Mouse (Mus musculus): Measurements from ENCODE around the gene Atp5d. TPM values are rescaled to one million over a fixed set of nuclear protein-coding genes. Genes with fewer than 3 reads are reported as not detected.
A peak's percentile ranks its signal among the peaks of the same experiment; 100 is the strongest.

Gene Atp5d
- total RNA-seq, 2 experiments from 2014 or later, result 342 to 379 TPM

DNA sequence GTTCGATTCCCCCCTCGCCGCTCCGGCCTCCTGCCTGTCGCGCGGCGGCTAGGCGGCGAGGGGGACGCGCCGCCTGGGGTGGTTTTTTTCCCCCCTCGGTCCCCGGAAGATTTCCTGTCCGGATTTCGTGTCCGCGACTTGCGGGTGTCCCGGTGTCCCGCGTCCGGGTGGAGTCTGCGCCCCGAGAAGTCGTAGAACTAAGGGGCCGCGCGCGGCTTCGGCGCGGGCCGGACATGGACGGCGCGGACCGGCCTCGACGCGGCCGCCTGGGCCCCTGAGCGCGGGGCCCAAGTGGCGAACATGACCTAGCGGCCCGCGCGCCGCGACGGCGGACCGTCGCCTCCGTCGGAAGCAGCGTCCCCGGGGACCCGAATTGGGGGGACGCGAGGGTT lies 22.5 kb upstream of the Atp5d start:
- intact Hi-C loops (cut with DNase I), result loop anchor here (5.0 kb wide), 2 partner anchors 64 to 129 kb away; partner anchors contain the start of gene Cnn2
- DNase-seq (ENCODE audit: extremely low spot score in 1 of 2, low spot score in 2 of 2), result no peak

DNA sequence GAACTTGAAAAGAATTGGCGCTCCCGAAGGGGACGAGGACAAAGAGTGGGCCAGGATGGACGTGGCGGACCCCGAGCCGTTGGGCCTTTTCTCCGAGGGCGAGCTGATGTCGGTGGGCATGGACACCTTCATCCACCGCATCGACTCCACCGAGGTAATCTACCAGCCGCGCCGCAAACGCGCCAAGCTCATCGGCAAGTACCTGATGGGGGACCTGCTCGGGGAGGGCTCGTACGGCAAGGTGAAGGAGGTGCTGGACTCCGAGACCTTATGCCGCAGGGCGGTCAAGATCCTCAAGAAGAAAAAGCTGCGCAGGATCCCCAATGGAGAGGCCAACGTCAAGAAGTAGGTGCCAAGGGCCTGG lies 21.9 kb upstream of the Atp5d start:
- intact Hi-C loops (cut with DNase I), result loop anchor here (5.0 kb wide), 2 partner anchors 64 to 129 kb away; partner anchors contain the start of gene Cnn2
- no peak for DNase-seq (ENCODE audit: extremely low spot score in 1 of 2, low spot score in 2 of 2)

DNA sequence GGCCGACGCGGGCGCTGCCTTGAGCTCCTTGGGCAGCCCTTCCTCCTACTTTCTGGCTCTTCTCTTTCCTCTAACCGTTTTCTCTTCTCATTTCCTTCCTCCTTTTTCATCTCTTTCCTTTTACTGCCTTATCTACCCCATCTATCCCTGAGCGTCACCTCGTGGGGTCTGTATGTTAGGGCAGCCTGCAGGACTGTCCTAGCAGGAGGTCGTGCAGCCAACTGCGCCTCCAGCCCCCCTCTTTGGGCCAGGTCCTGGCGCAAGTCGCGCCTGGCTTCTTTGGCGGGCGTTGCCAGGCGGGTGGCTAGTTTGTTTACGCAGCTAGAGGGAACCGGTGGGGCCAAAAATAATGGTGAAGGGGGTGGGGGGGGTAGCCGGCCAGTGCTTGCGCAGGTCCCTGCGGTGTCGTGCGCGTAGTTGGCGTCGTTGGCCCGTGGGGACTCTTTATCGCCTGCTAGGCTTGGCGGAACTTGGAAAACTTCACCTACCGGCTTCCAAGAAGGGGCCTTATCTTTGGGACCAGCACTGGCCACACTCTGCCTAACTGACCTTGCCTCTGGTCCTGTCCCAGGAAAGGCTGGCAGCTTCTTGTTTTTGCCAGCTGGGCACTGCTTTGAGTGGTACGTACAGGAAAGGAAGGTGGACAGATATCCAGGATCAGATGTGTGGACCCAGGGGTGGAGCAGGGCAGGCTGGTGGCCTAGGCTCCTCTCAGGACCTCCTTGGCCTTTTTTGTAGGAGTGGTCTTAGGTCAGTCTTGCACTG lies 21.3 kb upstream of the Atp5d start:
- intact Hi-C loops (cut with DNase I), result loop anchor here (5.0 kb wide), 2 partner anchors 65 to 130 kb away; partner anchors contain the start of gene Cnn2
- no peak for DNase-seq (ENCODE audit: extremely low spot score in 1 of 2, low spot score in 2 of 2)

DNA sequence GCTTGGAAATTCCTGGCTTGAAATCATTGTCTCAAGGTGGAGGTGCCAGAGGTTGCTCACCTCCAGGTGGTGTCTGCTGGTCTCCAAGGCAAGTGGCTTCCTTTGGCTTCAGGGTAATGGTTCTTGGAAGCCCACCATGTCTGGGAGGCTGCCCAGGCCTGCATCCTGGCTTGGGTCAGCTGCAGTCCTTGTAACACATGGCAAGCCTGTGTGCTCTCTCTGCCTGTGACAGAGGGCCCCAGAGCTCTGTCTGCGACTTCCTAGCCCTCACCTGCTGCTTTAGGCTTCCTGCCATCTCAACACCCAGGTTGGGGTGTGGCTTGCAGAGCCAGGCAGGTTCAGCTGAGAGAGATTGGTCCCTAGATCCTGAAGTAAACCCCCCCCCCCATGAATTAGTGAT lies 20.7 kb upstream of the Atp5d start:
- intact Hi-C loops (cut with DNase I), result loop anchor here (5.0 kb wide), 2 partner anchors 65 to 130 kb away; partner anchors contain the start of gene Cnn2
- DNase-seq (ENCODE audit: extremely low spot score in 1 of 2, low spot score in 2 of 2), result peak in 1 of 2 experiments; percentile 27

DNA sequence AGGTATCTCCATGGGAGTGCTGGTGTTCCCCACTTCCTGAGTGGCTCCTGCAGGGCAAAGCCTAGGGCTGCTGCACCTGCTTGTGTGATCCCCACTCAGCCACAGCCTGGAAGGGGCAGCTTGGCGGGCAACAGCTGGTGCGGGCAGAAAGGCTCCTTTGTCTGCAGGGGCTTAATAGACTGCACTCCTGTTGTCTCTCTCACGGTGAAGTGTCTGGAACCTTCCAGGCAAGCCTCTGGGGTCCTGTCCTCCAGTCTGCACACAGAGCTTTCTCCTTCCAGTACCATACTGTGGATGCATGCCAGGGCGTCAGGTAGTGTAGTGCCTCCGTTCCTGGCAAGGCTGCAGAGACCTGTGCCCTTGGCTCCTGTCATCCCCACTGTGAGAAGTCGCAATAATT lies 19.9 kb upstream of the Atp5d start:
- DNase-seq (ENCODE audit: extremely low spot score in 1 of 2, low spot score in 2 of 2), result peak in 1 of 2 experiments; percentile 37
- intact Hi-C loops (cut with DNase I), result loop anchor here (5.0 kb wide), 2 partner anchors 66 to 131 kb away; partner anchors contain the start of gene Cnn2

DNA sequence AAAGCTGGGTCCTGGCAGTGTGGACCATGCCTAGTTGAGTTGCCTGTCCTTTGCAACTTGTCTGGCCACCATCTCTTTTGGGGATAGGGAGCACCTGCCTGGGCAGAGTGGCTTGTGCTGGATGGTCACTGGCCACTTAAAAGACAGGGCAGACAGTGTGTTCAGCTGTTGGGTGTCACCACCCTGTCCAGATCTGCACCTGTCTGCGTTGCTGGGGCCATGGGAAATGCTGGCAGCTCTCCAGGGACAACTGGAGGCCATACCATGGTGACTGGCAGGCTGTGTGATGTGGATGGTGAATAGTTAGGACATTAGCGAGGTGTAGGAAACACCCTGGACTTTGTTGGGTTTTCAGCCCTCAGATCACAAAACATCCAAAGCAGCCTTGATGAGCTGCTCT lies 18.3 kb upstream of the Atp5d start:
- DNase-seq (ENCODE audit: extremely low spot score in 1 of 2, low spot score in 2 of 2), result peak in 1 of 2 experiments; percentile 27
- intact Hi-C loops (cut with DNase I), result no loop called here

DNA sequence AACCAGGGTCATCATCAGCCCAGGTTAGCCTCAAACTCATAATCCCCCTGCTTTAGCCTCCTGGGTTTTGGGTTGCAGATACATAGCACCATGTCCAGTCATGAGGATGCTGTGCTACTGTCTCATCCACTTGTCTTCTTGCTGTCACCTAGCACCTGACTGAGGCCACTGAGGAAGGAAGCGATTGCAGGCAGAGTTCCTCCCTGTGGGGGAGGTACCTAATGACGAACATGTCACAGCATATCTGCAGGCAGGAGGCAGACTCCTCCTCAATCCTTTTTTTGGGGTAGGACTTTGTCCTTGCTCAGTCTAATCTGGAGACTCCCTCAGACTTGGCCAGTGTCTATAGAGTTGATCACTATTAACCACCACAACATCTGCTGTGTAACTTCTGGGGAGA lies 16.8 kb upstream of the Atp5d start:
- intact Hi-C loops (cut with DNase I), result no loop called here
- DNase-seq (ENCODE audit: extremely low spot score in 1 of 2, low spot score in 2 of 2), result no peak

DNA sequence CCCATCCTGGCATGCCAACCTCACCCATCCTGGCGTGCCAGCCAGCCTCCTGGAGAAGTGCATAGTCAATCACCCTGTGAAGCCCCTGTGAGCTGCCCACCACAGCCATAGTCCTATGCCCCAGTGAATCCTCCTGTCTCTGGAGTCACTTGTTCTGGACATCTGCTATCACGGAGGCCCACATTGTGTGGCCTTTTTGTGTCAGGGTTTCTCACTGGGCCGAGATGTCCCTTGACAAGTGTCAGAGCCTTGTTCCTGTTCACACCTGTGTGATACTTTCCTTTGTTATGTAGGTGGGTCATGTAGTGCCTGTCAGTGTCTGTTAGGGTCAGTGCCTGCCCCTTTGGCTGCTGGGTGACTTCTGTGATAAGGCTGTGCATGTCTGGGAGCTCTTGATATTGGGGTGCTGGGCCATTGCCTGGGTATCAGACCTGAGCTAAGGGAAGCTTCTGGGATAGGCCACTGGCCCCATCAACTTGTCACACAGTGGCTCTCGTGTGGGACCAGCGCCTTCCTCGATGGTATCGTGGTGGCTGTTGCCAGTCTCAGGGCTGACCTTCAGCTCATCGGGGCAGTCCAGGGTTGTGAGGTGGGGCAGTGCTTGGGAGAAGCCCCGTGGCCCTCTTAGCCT lies 14.4 kb upstream of the Atp5d start:
- no peak for DNase-seq (ENCODE audit: extremely low spot score in 1 of 2, low spot score in 2 of 2)
- intact Hi-C loops (cut with DNase I), result no loop called here

DNA sequence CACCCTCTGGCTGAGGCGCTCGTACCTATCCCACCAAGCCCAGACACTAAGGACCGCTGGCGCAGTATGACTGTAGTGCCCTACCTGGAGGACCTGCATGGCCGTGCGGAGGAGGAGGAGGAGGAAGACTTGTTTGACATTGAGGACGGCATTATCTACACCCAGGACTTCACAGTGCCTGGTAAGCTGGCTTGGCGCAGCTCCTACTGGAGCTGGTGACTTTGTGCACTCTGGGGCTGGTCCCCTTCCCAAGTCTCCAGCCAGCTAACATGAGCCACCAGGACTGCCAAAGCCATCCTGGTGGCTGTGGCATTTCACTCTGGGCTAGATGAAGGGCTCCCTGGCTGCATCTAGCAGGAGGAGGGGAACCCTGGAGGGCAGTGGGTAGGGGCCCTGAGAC lies 10.5 kb upstream of the Atp5d start:
- intact Hi-C loops (cut with DNase I), result no loop called here
- DNase-seq (ENCODE audit: extremely low spot score in 1 of 2, low spot score in 2 of 2), result no peak

DNA sequence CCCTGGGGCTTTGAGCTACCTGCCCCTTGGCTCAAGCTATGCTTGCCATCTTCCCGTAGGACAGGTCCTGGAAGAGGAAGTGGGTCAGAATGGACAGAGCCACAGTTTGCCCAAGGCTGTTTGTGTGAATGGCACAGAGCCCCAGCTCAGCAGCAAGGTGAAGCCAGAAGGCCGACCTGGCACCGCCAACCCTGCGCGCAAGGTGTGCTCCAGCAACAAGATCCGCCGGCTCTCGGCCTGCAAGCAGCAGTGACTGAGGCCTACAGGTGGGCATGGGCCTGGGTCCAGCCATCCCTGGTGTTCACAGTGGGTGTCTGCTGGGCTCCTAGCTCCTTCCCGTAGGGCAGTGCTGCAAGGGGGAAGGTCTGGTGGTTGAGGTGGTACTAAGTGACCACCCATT lies 8.6 kb upstream of the Atp5d start:
- DNase-seq (ENCODE audit: extremely low spot score in 1 of 2, low spot score in 2 of 2), result no peak
- intact Hi-C loops (cut with DNase I), result no loop called here

DNA sequence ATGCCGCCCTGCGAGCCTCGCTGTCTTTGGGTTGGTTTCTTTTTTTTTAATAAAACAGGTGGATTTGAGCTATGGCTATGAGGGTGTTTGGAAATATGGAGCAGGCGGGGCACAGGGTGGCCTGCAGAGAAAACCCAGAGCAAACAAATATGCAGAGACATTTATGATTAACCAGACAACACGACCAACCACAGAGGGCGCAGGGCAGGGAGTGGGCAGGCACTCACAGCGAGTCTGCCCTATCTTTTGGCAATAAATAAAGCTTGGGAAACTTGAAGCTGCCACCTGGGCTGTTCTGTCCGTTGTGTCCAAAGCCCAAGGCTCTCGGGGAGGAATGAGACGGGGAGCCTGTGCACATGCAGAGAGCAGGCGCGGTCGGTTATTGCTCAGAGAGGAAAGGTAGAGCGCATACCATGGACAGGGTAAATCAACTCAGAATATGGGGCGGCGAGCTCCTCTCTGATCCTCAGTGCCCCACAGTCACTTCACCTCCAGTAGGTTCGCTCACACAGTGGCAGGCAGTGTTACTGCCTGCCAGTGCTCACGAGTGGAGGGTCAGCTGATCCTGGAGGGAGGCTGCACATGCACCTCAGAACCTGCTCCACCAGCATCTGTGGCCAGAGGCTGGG lies 7.9 kb upstream of the Atp5d start:
- intact Hi-C loops (cut with DNase I), result no loop called here
- DNase-seq (ENCODE audit: extremely low spot score in 1 of 2, low spot score in 2 of 2), result no peak

DNA sequence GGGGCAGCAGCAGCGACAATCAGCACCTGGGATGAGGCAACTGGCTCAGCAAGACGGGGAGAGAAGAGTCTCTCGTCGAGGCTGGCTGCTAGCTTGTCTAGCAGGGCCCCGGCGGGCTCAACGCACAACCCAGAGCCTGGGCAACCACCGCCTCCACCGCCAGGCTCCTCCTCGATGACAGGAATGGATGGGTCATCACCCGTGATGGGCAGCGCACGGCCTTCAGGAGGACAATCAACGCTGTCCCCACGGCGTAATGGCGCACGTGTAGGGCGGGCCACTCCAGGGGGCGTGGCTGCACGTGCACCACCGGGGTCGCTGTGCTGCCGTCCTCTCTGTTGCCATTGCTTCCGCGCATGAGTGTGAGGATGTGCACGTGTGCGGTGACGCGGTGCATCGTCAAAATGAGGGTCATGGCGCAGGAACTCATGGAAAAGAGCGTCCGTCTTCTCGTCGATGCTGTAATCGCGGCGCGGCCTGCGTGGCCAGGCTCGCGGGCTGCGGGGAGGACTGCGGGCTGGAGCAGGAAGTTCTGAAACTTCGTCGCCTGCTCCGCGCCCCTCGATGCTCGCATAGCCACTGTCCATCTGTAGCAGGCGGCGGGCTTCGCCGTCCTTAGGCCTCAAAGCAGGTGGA lies 7.0 kb upstream of the Atp5d start:
- peak in 1 of 2 experiments; percentile 77 for DNase-seq (ENCODE audit: extremely low spot score in 1 of 2, low spot score in 2 of 2)
- intact Hi-C loops (cut with DNase I), result no loop called here

DNA sequence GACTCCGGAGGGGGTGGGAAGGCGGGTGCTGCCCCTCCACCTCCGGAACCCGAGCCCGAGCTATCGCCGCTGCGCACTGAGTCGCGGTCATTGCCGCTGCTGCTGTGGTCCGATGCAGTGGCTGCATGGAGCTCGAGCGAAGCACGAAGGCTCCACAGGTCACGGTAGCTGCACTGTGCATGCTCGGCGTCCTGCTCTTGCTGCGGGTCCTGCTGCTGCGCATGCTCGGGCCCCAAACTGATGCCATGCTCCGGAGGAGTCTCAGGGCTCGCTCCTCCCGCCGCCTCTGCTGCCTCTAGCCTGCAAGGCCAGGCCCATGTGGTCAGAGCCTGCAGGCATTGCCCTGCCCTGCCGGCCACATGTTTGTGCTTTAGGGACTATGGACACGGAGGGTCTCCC lies 6.5 kb upstream of the Atp5d start:
- no peak for DNase-seq (ENCODE audit: extremely low spot score in 1 of 2, low spot score in 2 of 2)
- intact Hi-C loops (cut with DNase I), result no loop called here

DNA sequence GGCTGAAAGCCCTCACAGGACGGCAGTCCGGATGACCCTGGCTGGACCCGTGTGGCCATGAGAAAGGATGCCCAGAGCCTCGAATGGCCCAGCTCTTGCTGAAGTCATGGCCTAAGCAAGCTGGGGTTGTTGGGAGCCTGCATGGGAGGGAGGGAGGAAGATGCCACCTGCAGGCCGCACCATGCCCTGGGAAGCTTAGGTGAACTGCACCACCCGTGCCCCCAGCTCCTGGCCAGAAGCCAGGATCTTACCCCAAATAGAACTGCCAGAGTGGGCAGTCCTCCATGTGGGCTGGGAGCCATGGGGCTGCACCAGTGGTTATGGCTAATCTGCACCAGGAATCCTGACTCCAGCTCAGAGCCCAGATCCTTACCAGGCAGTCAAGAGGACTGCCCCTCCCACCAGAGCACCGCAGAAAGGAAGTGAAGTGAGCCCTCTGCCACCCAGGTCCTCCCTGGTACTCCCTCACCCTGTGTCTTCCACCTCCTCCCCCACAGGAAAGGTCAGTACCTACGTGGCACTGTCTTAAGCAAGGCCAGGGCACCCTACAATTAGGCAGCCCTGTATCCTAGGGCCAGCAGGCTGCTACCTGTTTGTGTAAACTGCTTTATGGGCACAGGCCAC lies 5.1 kb upstream of the Atp5d start:
- intact Hi-C loops (cut with DNase I), result no loop called here
- peak in 1 of 2 experiments; percentile 72 for DNase-seq (ENCODE audit: extremely low spot score in 1 of 2, low spot score in 2 of 2)

DNA sequence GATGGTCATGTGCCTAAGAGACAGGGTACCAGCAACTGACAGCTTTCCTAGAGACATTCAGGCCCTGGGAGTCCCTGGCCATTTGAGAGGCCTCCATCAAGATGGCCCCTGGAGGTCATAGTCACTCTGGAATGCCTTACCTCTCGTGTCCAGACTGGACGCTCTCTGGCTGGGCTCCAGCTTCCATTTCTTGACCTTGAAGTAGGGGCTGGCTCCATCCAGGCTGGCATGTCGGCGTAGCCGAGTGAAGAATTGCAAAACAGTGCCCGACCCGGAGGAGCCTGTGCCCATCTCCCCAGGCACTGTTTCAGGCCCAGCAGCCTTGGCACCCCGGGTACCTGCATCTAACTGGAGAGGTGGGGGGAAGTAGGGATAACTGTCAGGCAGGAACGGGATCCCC lies 4.0 kb upstream of the Atp5d start:
- peak in 1 of 2 experiments; percentile 55 for DNase-seq (ENCODE audit: extremely low spot score in 1 of 2, low spot score in 2 of 2)
- intact Hi-C loops (cut with DNase I), result no loop called here

DNA sequence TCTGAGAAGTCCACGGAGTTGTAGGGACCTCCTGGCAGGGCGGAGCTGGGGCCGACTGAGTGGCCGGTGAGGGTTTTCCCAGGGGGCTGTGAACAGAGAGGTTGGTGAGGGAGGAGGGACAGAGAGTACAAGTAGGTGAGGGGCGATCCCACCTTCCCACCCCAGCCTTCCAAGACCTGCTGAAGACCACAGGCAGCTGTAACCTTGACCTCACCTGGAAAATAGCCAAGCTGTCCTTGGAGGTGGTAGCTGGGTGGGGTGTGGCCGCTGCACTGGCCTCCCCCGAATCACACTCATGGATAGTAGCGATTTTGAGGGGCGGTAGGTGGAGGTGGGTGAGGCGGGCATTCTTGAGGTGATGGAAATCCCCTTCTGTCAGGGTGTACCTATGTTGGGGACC lies 3.3 kb upstream of the Atp5d start:
- DNase-seq (ENCODE audit: extremely low spot score in 1 of 2, low spot score in 2 of 2), result peak in 1 of 2 experiments; percentile 33
- intact Hi-C loops (cut with DNase I), result no loop called here

DNA sequence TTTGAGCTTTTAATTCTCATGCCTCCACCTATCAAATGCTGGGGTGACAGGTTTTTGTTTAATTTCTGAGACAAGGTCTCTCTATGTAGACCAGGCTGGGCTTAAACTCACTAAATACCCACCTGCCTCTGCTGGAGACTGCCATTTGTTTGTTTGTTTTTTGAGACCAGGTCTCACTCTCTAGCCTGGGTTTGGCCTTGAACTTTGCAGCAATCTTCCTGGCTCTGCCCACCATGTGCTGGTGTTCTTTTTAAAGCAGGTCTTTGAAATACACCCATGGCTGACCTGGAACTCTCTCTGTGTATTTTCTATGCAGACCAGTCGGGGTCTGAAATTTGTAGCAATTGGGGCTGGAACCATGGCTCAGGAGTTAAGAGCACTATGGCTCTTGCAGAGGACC lies 2.8 kb upstream of the Atp5d start:
- intact Hi-C loops (cut with DNase I), result no loop called here
- DNase-seq (ENCODE audit: extremely low spot score in 1 of 2, low spot score in 2 of 2), result no peak

DNA sequence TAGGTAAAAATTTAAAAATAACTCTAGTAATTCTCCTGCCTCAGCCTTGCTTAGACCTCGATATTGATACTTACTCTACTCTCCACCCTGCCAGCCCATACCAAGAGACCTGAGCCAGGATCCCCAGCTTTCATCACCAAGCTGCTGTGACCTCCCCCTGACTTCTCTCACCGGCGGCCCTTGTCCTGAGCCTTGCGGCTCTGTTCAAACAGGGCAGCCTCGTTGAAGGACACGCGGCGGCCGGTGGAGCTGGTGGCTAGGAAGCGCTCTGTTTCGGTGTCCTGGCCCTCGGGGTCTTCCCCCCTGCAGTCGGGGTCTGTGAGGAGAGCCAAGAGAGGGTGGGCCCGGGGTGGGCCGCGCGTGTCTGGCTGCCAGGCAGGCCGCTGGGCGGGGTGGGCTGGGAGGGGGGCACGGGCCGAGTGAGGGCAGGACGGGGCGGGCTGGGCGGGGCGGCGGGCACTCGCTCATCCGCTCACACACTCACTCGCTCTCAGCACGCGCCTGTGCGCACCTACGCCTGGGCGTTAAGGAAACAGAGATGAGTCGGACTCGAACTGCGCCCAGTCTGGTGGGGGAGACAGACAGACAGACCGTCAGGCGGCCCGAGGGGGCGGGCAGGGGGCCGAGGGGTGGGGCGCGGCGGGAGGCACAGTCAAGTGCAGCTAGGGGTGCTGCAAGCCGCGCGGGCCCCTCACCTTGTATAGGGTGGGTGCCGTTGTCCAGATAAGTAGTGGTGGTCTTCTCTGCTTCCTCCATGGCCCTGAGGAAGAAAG lies 2.1 kb upstream of the Atp5d start:
- intact Hi-C loops (cut with DNase I), result no loop called here

More for the DNA sequence above, 2.1 kb upstream of the Atp5d start:
- peak in 1 of 2 experiments; percentile 46 for DNase-seq (ENCODE audit: extremely low spot score in 1 of 2, low spot score in 2 of 2)

Measured in left cerebral cortex, postnatal 10 days (tissue).